Mouse (Mus musculus) erythroid progenitor cell, adult 5-6 weeks (primary cell): ENCODE measurements around the gene Rapgef4. TPM values are rescaled to one million over a fixed set of nuclear protein-coding genes. Genes with fewer than 3 reads are reported as not detected.

Experiments used
- ATAC-seq: replicated peaks from 2 replicates; pipeline ENCODE4 v1.8.0; 2016; ENCODE audit warnings: moderate number of reproducible peaks, mild to moderate bottlenecking, moderate TSS enrichment, inconsistent platforms; ENCODE audit not compliant: poor library complexity, low FRiP score, severe bottlenecking
- total RNA-seq, 2 experiments: library from RNA; stranded (forward) in 1 of 2; stranded (reverse) in 1 of 2; fragments of 150-400 nt in 1 of 2; fragments of 186-747, 209-891 nt in 1 of 2; gene quantifications; 2 replicates each; pipeline versions ENCODE4 v1.2.3 to v1.2.4; 2015 to 2017; ENCODE audit warnings: low replicate concordance in 2 of 2

Gene Rapgef4
- total RNA-seq, 2 experiments from 2014 or later = 0.42 TPM; not detected in 1

- ATAC-seq = no peak
Measured at GRCm38 (mm10) chr2:71981896-71982295, 856 bp downstream of the Rapgef4 start.

- no peak for ATAC-seq
Measured at GRCm38 (mm10) chr2:71982868-71983597, 2.0 kb downstream of the Rapgef4 start.

- no peak for ATAC-seq
Measured at GRCm38 (mm10) chr2:71985730-71986129, 4.7 kb downstream of the Rapgef4 start.

- ATAC-seq = no peak
Measured at GRCm38 (mm10) chr2:71986276-71986848, 5.3 kb downstream of the Rapgef4 start.

GRCm38 (mm10) chr2:71988572-71988971, 7.5 kb downstream of the Rapgef4 start:
- no peak for ATAC-seq

- ATAC-seq = no peak
Measured at GRCm38 (mm10) chr2:71992129-71992528, 11.1 kb downstream of the Rapgef4 start.

- no peak for ATAC-seq
Measured at GRCm38 (mm10) chr2:71993729-71994423, 12.8 kb downstream of the Rapgef4 start.

GRCm38 (mm10) chr2:71998531-71998930, 17.5 kb downstream of the Rapgef4 start:
- no peak for ATAC-seq

GRCm38 (mm10) chr2:72000102-72000501, 19.1 kb downstream of the Rapgef4 start:
- no peak for ATAC-seq

GRCm38 (mm10) chr2:72002843-72003370, 21.9 kb downstream of the Rapgef4 start:
- ATAC-seq = no peak

GRCm38 (mm10) chr2:72003756-72004525, 22.9 kb downstream of the Rapgef4 start:
- no peak for ATAC-seq

GRCm38 (mm10) chr2:72005051-72005450, 24.0 kb downstream of the Rapgef4 start:
- ATAC-seq = no peak

- ATAC-seq = no peak
Measured at GRCm38 (mm10) chr2:72009446-72010218, 28.6 kb downstream of the Rapgef4 start.

- ATAC-seq = no peak
Measured at GRCm38 (mm10) chr2:72015366-72015765, 34.3 kb downstream of the Rapgef4 start.

GRCm38 (mm10) chr2:72016013-72016412, 35.0 kb downstream of the Rapgef4 start:
- ATAC-seq = no peak

GRCm38 (mm10) chr2:72017168-72017567, 36.1 kb downstream of the Rapgef4 start:
- no peak for ATAC-seq

GRCm38 (mm10) chr2:72018736-72019135, 37.7 kb downstream of the Rapgef4 start:
- no peak for ATAC-seq

- no peak for ATAC-seq
Measured at GRCm38 (mm10) chr2:72020755-72021154, 39.7 kb downstream of the Rapgef4 start.

GRCm38 (mm10) chr2:72021440-72021839, 40.4 kb downstream of the Rapgef4 start:
- no peak for ATAC-seq
